Mouse (Mus musculus) megakaryocyte, embryonic 14.5 days (primary cell): ENCODE measurements around the gene 4930512M02Rik.

Experiments
- FLI1 ChIP-seq: IDR thresholded peaks from 2 replicates; pipeline ENCODE4 v1.6.1; 2012; ENCODE audit warnings: low read length, inconsistent platforms, mixed read lengths
- GATA1 ChIP-seq: IDR thresholded peaks from 3 replicates; pipeline ENCODE4 v1.6.1; 2012; ENCODE audit warnings: mixed read lengths, low read length, inconsistent platforms, borderline replicate concordance

GRCm38 (mm10) chr11:11624073-11624705, 3.4 kb downstream of the 4930512M02Rik start:
- TF ChIP-seq FLI1 (no peak), GATA1 (no peak)
